In genomic region chr6:48677492-48678345, GRCm38 (mm10) we compare ENCODE assay signal across 29 mouse cellular contexts. TPM values are rescaled to one million over a fixed set of nuclear protein-coding genes. Genes with fewer than 3 reads are reported as not detected.
A peak's percentile ranks its signal among the peaks of the same experiment; 100 is the strongest.
DNase-seq lines count a peak whose midpoint lies in the region; ATAC-seq and TF ChIP-seq lines count a peak whose summit lies in the region.
"Had no signal": no experiment of that assay in that cellular context is flagged by ENCODE, and none has a peak within 500 bp of the region (broad histone marks: within the 10 kb centered on the region; RNA-seq: fewer than 3 reads in every experiment).

No protein-coding gene starts in this region.

- no peaks in the 10 kb centered on the region for H3K27me3 ChIP-seq in heart, embryonic 14.5 days (ENCODE audit: control insufficient read depth, insufficient read depth, low read length)
- no peaks in the 10 kb centered on the region for H3K27me3 ChIP-seq in megakaryocyte, embryonic 14.5 days (replicated peaks)
- H3K27me3 ChIP-seq in CH12.LX (replicated peaks) = no peaks in the 10 kb centered on the region
- H3K27me3 ChIP-seq in midbrain, embryonic 13.5 days = no peaks in the 10 kb centered on the region
- H3K27me3 ChIP-seq: embryonic facial prominence, embryonic 15.5 days; limb, embryonic 12.5 days; midbrain, embryonic 12.5 days; Patski had no signal

- H3K4me3 ChIP-seq in heart, embryonic 14.5 days (ENCODE audit: control insufficient read depth in 1 of 2, insufficient read depth in 1 of 2, low read depth in 1 of 2, low read length in 2 of 2) = no peak overlapping the region
- peak overlapping the region; percentile 95 for H3K4me3 ChIP-seq in megakaryocyte, embryonic 14.5 days (replicated peaks)
- peak overlapping the region; percentile 59 to 80 (median 61) for H3K4me3 ChIP-seq in CH12.LX (replicated peaks in 1 of 3; ENCODE audit: low read depth in 2 of 3, low read length in 2 of 3, poor library complexity in 1 of 3)
- no peak overlapping the region for H3K4me3 ChIP-seq in midbrain, embryonic 13.5 days (replicated peaks)
- H3K4me3 ChIP-seq: embryonic facial prominence, embryonic 15.5 days; forebrain, embryonic 10.5 days; limb, embryonic 12.5 days; midbrain, embryonic 12.5 days had no signal

- no peaks in the 10 kb centered on the region; the same call in 1 of the 2 replicates for H3K36me3 ChIP-seq in heart, embryonic 14.5 days (ENCODE audit: control insufficient read depth, insufficient read depth, low read length)
- peaks cover 30% of the 10 kb centered on the region for H3K36me3 ChIP-seq in megakaryocyte, embryonic 14.5 days (replicated peaks; ENCODE audit: low read length)
- peaks cover 0 to 13% of the 10 kb centered on the region in 2 experiments for H3K36me3 ChIP-seq in CH12.LX (replicated peaks in 1 of 2; ENCODE audit: control insufficient read depth in 1 of 2, insufficient read depth in 1 of 2, low read length in 1 of 2)
- no peaks in the 10 kb centered on the region for H3K36me3 ChIP-seq in midbrain, embryonic 13.5 days
- H3K36me3 ChIP-seq: embryonic facial prominence, embryonic 15.5 days; forebrain, embryonic 10.5 days; limb, embryonic 12.5 days; midbrain, embryonic 12.5 days had no signal

- H3K79me2 ChIP-seq in CH12.LX (replicated peaks; ENCODE audit: control insufficient read depth, extremely low read depth, insufficient read depth, poor library complexity, severe bottlenecking) = peaks cover 22% of the 10 kb centered on the region

- no peak for DNase-seq in heart, postnatal 4 days
- peak; percentile 65 for DNase-seq in CH12.LX (ENCODE audit: extremely low read depth)
- DNase-seq in induced T-regulatory cell, adult 2 months (ENCODE audit: low read depth) = peak; percentile 79
- DNase-seq in lung, postnatal 14 days = no peak
- DNase-seq: adrenal gland, postnatal 10 days; B cell, adult 2 months; cerebellum, adult 11 months; cerebellum, postnatal 14 days; forebrain, postnatal 0 days; kidney, adult 11 months; lung, embryonic 14.5 days; right cerebral cortex, postnatal 14 days had no signal

- no peaks in the 10 kb centered on the region for H3K9me3 ChIP-seq in heart, embryonic 14.5 days (ENCODE audit: control insufficient read depth, low read length)
- H3K9me3 ChIP-seq in megakaryocyte, embryonic 14.5 days = no peaks in the 10 kb centered on the region
- H3K9me3 ChIP-seq in CH12.LX (replicated peaks; ENCODE audit: low read length) = no peaks in the 10 kb centered on the region
- H3K9me3 ChIP-seq in midbrain, embryonic 13.5 days = no peaks in the 10 kb centered on the region
- H3K9me3 ChIP-seq: embryonic facial prominence, embryonic 15.5 days; forebrain, embryonic 10.5 days; limb, embryonic 12.5 days; midbrain, embryonic 12.5 days had no signal

- ATAC-seq in heart, embryonic 14.5 days (ENCODE audit: insufficient number of reproducible peaks, insufficient read depth, low FRiP score, low read depth) = no peak
- no peak for ATAC-seq in megakaryocyte, adult 5-6 weeks (ENCODE audit: poor library complexity, severe bottlenecking)
- ATAC-seq in midbrain, embryonic 13.5 days = no peak
- ATAC-seq: activated CD4-positive, CD25-positive, alpha-beta regulatory T cell, adult 4 months; forebrain, postnatal 0 days; hindbrain, embryonic 16.5 days; Patski had no signal

- 88% methylated on average over 17 of the region's 17 CpGs for WGBS in heart, embryonic 14.5 days
- 94% methylated on average over 17 of the region's 17 CpGs for WGBS in midbrain, embryonic 13.5 days

- peak; percentile 44 for TF ChIP-seq POLR2A in CH12.LX (IDR thresholded peaks at IDR 0.05; ENCODE audit: low read depth, low read length)

- H3K4me2 ChIP-seq in heart, embryonic 14.5 days (ENCODE audit: low read length) = peak overlapping the region; percentile 54; the same call in 1 of the 2 replicates
- peak overlapping the region; percentile 98 for H3K4me2 ChIP-seq in CH12.LX (ENCODE audit: insufficient read depth, low read depth, poor library complexity, severe bottlenecking)
- H3K4me2 ChIP-seq in midbrain, embryonic 13.5 days (replicated peaks) = no peak overlapping the region
- H3K4me2 ChIP-seq: embryonic facial prominence, embryonic 15.5 days; limb, embryonic 12.5 days; midbrain, embryonic 12.5 days had no signal

- H3K9ac ChIP-seq in heart, embryonic 14.5 days (ENCODE audit: low read length) = no peak overlapping the region
- peak overlapping the region; percentile 89 for H3K9ac ChIP-seq in CH12.LX (ENCODE audit: insufficient read depth, low read depth)
- H3K9ac ChIP-seq in midbrain, embryonic 13.5 days (replicated peaks) = no peak overlapping the region
- H3K9ac ChIP-seq: embryonic facial prominence, embryonic 15.5 days; forebrain, postnatal 0 days; limb, embryonic 12.5 days; lung, embryonic 14.5 days; midbrain, embryonic 12.5 days had no signal

- no peaks in the 10 kb centered on the region; a peak in 1 of 4 replicates for H3K4me1 ChIP-seq in heart, embryonic 14.5 days (ENCODE audit: control insufficient read depth in 2 of 2, insufficient read depth in 2 of 2, low read length in 2 of 2)
- H3K4me1 ChIP-seq in megakaryocyte, embryonic 14.5 days = peaks cover 70% of the 10 kb centered on the region
- H3K4me1 ChIP-seq in CH12.LX (ENCODE audit: control insufficient read depth in 1 of 2, insufficient read depth in 2 of 2) = peaks cover 28 to 65% of the 10 kb centered on the region in 2 experiments
- peaks cover 9% of the 10 kb centered on the region; the same call in 1 of the 2 replicates for H3K4me1 ChIP-seq in midbrain, embryonic 13.5 days (replicated peaks)
- H3K4me1 ChIP-seq: embryonic facial prominence, embryonic 15.5 days; limb, embryonic 12.5 days had no signal

- H3K27ac ChIP-seq in heart, embryonic 14.5 days (replicated peaks in 1 of 2; ENCODE audit: control insufficient read depth in 1 of 2, insufficient read depth in 1 of 2, low read depth in 2 of 2, low read length in 2 of 2) = no peak overlapping the region
- H3K27ac ChIP-seq in CH12.LX (ENCODE audit: insufficient read depth, low read depth) = peak overlapping the region; percentile 94
- H3K27ac ChIP-seq in midbrain, embryonic 13.5 days = no peak overlapping the region
- H3K27ac ChIP-seq: embryonic facial prominence, embryonic 15.5 days; forebrain, embryonic 10.5 days; kidney, postnatal 0 days; limb, embryonic 12.5 days; macrophage; midbrain, embryonic 12.5 days had no signal

- in situ Hi-C loops in CH12.LX (cut with MboI; ENCODE audit: low pct_ligation_motif_present, low pct_unique_long_range_greater_than_20kb, low sequenced_read_pairs) = no loop called here

- no peak for TF ChIP-seq RAD21 in CH12.LX (IDR thresholded peaks at IDR 0.05; ENCODE audit: low read depth, low read length)

- no peak for TF ChIP-seq EP300 in CH12.LX (IDR thresholded peaks at IDR 0.05; ENCODE audit: low read length)

- dilution Hi-C loops in CH12.LX (cut with MboI; ENCODE audit: extremely low pct_ligation_motif_present, extremely low pct_unique_long_range_greater_than_20kb, low sequenced_read_pairs) = no loop called here

- no peak for TF ChIP-seq CTCF in CH12.LX (conservative IDR thresholded peaks at IDR 0.05 in 1 of 2, IDR thresholded peaks at IDR 0.05 in 1 of 2; ENCODE audit: low read depth in 2 of 2, low read length in 2 of 2)

RNA-seq across cellular contexts. Expression of gene Gimap9, which starts 1.8 kb away (rescaled TPM):
- 5.8 and 6.3 TPM in 2 replicates for polyA plus RNA-seq in heart, embryonic 14.5 days (2014; fragmentation: Nextera tagmentation; extraction: Ambion mirVana)
- total RNA-seq in heart, postnatal 4 days (2021) = 1 to 10 TPM; 6.7 to 7.0 TPM
- polyA plus RNA-seq in megakaryocyte, embryonic 14.5 days (2012; ENCODE audit: insufficient read depth, low replicate concordance) = 2.5 TPM in 1 of 2 replicates, not detected in the other
- 5.0 and 11.2 TPM in 2 replicates for total RNA-seq in megakaryocyte, adult 5-6 weeks (2015)
- 8.9 and 10.4 TPM in 2 replicates for total RNA-seq in megakaryocyte, adult 5-6 weeks (2017)
- total RNA-seq in CH12.LX (2012; rRNA removed) = 31.0 and 38.5 TPM in 2 replicates
- 75.1 and 83.9 TPM in 2 replicates for total RNA-seq in CH12.LX (2014; rRNA removed)
- 43.4 and 46.1 TPM in 2 replicates for polyA plus RNA-seq in CH12.LX (2012; ENCODE audit: insufficient read length, low read depth)
- 1.0 and 2.2 TPM in 2 replicates for polyA plus RNA-seq in midbrain, embryonic 13.5 days (2015; fragmentation: Nextera tagmentation; extraction: Ambion mirVana)

RNA-seq across cellular contexts. Expression of gene Gimap4, which starts 6.6 kb away (rescaled TPM):
- polyA plus RNA-seq in heart, embryonic 14.5 days (2014; fragmentation: Nextera tagmentation; extraction: Ambion mirVana) = 20.7 and 25.2 TPM in 2 replicates
- total RNA-seq in heart, postnatal 4 days (2021) = 10 to 100 TPM; 41.2 to 50.1 TPM
- 0.32 TPM in 1 of 2 replicates, not detected in the other for polyA plus RNA-seq in megakaryocyte, embryonic 14.5 days (2012; ENCODE audit: insufficient read depth, low replicate concordance)
- total RNA-seq in megakaryocyte, adult 5-6 weeks (2015) = 24.2 and 24.8 TPM in 2 replicates
- 46.0 and 76.0 TPM in 2 replicates for total RNA-seq in megakaryocyte, adult 5-6 weeks (2017)
- total RNA-seq in CH12.LX (2012; rRNA removed) (113 and 144 TPM in 2 replicates), CH12.LX (2014; rRNA removed) (264 and 316 TPM in 2 replicates)
- polyA plus RNA-seq in CH12.LX (2012; ENCODE audit: insufficient read length, low read depth) = 203 and 274 TPM in 2 replicates
- polyA plus RNA-seq in midbrain, embryonic 13.5 days (2015; fragmentation: Nextera tagmentation; extraction: Ambion mirVana) = 1.2 and 2.1 TPM in 2 replicates
- total RNA-seq: layer of hippocampus, adult 18-20 months; layer of hippocampus, postnatal 25 days had no signal

RNA-seq across cellular contexts. Expression of gene Gimap6, which starts 30.3 kb away (rescaled TPM):
- 37.6 and 40.2 TPM in 2 replicates for polyA plus RNA-seq in heart, embryonic 14.5 days (2014; fragmentation: Nextera tagmentation; extraction: Ambion mirVana)
- total RNA-seq in heart, postnatal 4 days (2021) = 10 to 100 TPM; 62.2 to 64.7 TPM
- polyA plus RNA-seq in megakaryocyte, embryonic 14.5 days (2012; ENCODE audit: insufficient read depth, low replicate concordance) = 1.2 and 5.9 TPM in 2 replicates
- 6.2 and 10.6 TPM in 2 replicates for total RNA-seq in megakaryocyte, adult 5-6 weeks (2015)
- 15.7 and 23.1 TPM in 2 replicates for total RNA-seq in megakaryocyte, adult 5-6 weeks (2017)
- total RNA-seq in CH12.LX (2012; rRNA removed) = 78.1 and 88.9 TPM in 2 replicates
- total RNA-seq in CH12.LX (2014; rRNA removed) = 128 and 158 TPM in 2 replicates
- 87.9 and 97.2 TPM in 2 replicates for polyA plus RNA-seq in CH12.LX (2012; ENCODE audit: insufficient read length, low read depth)
- 5.4 and 7.0 TPM in 2 replicates for polyA plus RNA-seq in midbrain, embryonic 13.5 days (2015; fragmentation: Nextera tagmentation; extraction: Ambion mirVana)
- polyA plus RNA-seq: Patski had no signal

RNA-seq across cellular contexts. Expression of gene Gimap8, which starts 30.7 kb away (rescaled TPM):
- polyA plus RNA-seq in heart, embryonic 14.5 days (2014; fragmentation: Nextera tagmentation; extraction: Ambion mirVana) = 0.85 and 1.2 TPM in 2 replicates
- total RNA-seq in heart, postnatal 4 days (2021) = 1 to 10 TPM; 9.0 to 9.3 TPM
- polyA plus RNA-seq in megakaryocyte, embryonic 14.5 days (2012; ENCODE audit: insufficient read depth, low replicate concordance) = 0.31 TPM in 1 of 2 replicates, not detected in the other
- 2.8 and 2.9 TPM in 2 replicates for total RNA-seq in megakaryocyte, adult 5-6 weeks (2015)
- total RNA-seq in megakaryocyte, adult 5-6 weeks (2017) = 4.9 and 8.0 TPM in 2 replicates
- total RNA-seq in CH12.LX (2012; rRNA removed) = 27.9 and 28.5 TPM in 2 replicates
- total RNA-seq in CH12.LX (2014; rRNA removed) = 27.5 and 36.8 TPM in 2 replicates
- 21.6 and 22.1 TPM in 2 replicates for polyA plus RNA-seq in CH12.LX (2012; ENCODE audit: insufficient read length, low read depth)
- polyA plus RNA-seq in midbrain, embryonic 13.5 days (2015; fragmentation: Nextera tagmentation; extraction: Ambion mirVana) = 0.46 and 0.53 TPM in 2 replicates

RNA-seq across cellular contexts. Expression of gene Gm28053, which starts 40.7 kb away (rescaled TPM):
- 3.3 and 5.1 TPM in 2 replicates for polyA plus RNA-seq in heart, embryonic 14.5 days (2014; fragmentation: Nextera tagmentation; extraction: Ambion mirVana)
- 1 to 10 TPM; 7.1 to 7.2 TPM for total RNA-seq in heart, postnatal 4 days (2021)
- polyA plus RNA-seq in megakaryocyte, embryonic 14.5 days (2012; ENCODE audit: insufficient read depth, low replicate concordance) = not detected in 2 replicates
- 0.68 TPM in 1 of 2 replicates, not detected in the other for total RNA-seq in megakaryocyte, adult 5-6 weeks (2015)
- total RNA-seq in megakaryocyte, adult 5-6 weeks (2017) = 7.3 and 16.2 TPM in 2 replicates
- 10.0 and 12.0 TPM in 2 replicates for total RNA-seq in CH12.LX (2012; rRNA removed)
- total RNA-seq in CH12.LX (2014; rRNA removed) = 8.0 and 8.8 TPM in 2 replicates
- polyA plus RNA-seq in CH12.LX (2012; ENCODE audit: insufficient read length, low read depth) = 22.7 and 46.9 TPM in 2 replicates
- not detected in 2 replicates for polyA plus RNA-seq in midbrain, embryonic 13.5 days (2015; fragmentation: Nextera tagmentation; extraction: Ambion mirVana)
- total RNA-seq: ES-E14; forebrain, postnatal 0 days; left cerebral cortex, postnatal 10 days had no signal
- polyA plus RNA-seq: forebrain, embryonic 10.5 days; forebrain, postnatal 0 days; macrophage; midbrain, embryonic 12.5 days; Patski had no signal

Comparison
In these comparisons a context has a peak if more than half of its experiments do, and no peak if none do; other contexts are left out.
1. H3K4me3 ChIP-seq: peak in megakaryocyte, embryonic 14.5 days (single experiment) and CH12.LX (3 of 3); none in heart, embryonic 14.5 days (0 of 2) and midbrain, embryonic 13.5 days (single experiment).
2. DNase-seq: peak in CH12.LX (single experiment) and induced T-regulatory cell, adult 2 months (single experiment); none in heart, postnatal 4 days (single experiment) and lung, postnatal 14 days (single experiment).